Mouse (Mus musculus) midbrain, embryonic 11.5 days (tissue): ENCODE results near the gene Lrrc43. TPM values are rescaled to one million over a fixed set of nuclear protein-coding genes. Genes with fewer than 3 reads are reported as not detected.

Source experiments
- ATAC-seq: fragments of 200-750 bp; cut with Nextera tagmentation; 2 replicates; pipeline ENCODE4 v1.8.0; 2017; ENCODE audit warnings: moderate TSS enrichment, moderate library complexity; ENCODE audit not compliant: low FRiP score
- DNase-seq: peaks from one replicate; pipeline ENCODE4 v3.0.0; 2015; ENCODE audit warnings: low spot score; ENCODE audit errors: missing footprints
- H3K27ac ChIP-seq: fragments of 300-500 bp; sonication (generic); 2 replicates; pipeline ENCODE4 v1.5.1; 2014; ENCODE audit warnings: low read depth, low read length
- H3K27me3 ChIP-seq: fragments of 300-500 bp; sonication (generic); 2 replicates; pipeline ENCODE4 v1.6.1; 2014; ENCODE audit warnings: mild to moderate bottlenecking, low read length, moderate library complexity, mixed read lengths; ENCODE audit not compliant: control insufficient read depth, insufficient read depth
- H3K36me3 ChIP-seq: fragments of 300-500 bp; sonication (generic); 2 replicates; pipeline ENCODE4 v1.6.1; 2014; ENCODE audit warnings: mild to moderate bottlenecking, low read length, moderate library complexity, mixed read lengths; ENCODE audit not compliant: control insufficient read depth, insufficient read depth
- H3K4me1 ChIP-seq: fragments of 300-500 bp; sonication (generic); 2 replicates; pipeline ENCODE4 v1.6.1; 2014; ENCODE audit warnings: low read length; ENCODE audit not compliant: control insufficient read depth, insufficient read depth
- H3K4me2 ChIP-seq: fragments of 300-500 bp; sonication (generic); 2 replicates; pipeline ENCODE4 v1.6.1; 2014; ENCODE audit warnings: mild to moderate bottlenecking, moderate library complexity
- H3K4me3 ChIP-seq: fragments of 300-500 bp; sonication (generic); 2 replicates; pipeline ENCODE4 v1.5.1; 2014; ENCODE audit warnings: low read depth, low read length
- H3K9ac ChIP-seq: fragments of 300-500 bp; sonication (generic); 2 replicates; pipeline ENCODE4 v1.6.1; 2014; ENCODE audit warnings: low read length
- H3K9me3 ChIP-seq: fragments of 300-500 bp; sonication (generic); 2 replicates; pipeline ENCODE4 v1.6.1; 2016; ENCODE audit warnings: low read length; ENCODE audit not compliant: control insufficient read depth
- WGBS: fragments of 180-500 bp; shearing (Covaris S2); extraction: QIAGEN DNeasy Blood & Tissue Kit; methylation state at CpG from one replicate; pipeline ENCODE4 v1.1.7; 2014; 5-methylcytosine and 5-hydroxymethylcytosine counted together
- polyA plus RNA-seq: library from polyadenylated mRNA; unstranded; fragments of >200 nt; fragmentation: Nextera tagmentation; extraction: Ambion mirVana; gene quantifications from 2 replicates; pipeline ENCODE4 v1.2.1, GENCODE M21; 2014

Lrrc43 gene
- polyA plus RNA-seq, 1 experiment from 2014 or later = not detected

DNA sequence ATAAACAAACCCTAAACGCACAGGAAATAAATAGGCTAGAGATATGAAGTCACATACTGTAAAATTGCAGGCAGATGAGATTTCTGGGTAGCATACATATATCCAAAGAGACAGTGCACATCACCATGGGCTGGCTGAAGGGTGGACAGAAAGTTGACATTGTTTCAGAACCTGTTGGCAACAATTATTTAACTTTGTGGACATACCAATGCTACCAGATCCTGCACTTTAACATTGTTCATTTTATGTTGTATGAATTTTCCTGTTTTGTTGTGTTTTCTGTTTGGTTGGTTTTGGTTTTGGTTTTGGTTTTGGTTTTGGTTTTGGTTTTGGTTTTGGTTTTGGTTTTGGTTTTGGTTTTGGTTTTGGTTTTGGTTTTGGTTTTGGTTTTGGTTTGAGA is 24.5 kb upstream of the Lrrc43 start:
- Histone ChIP-seq H3K36me3 (no peaks in the 10 kb centered on the region), H3K9me3 (no peaks in the 10 kb centered on the region), H3K9ac (no peak overlapping the region), H3K4me3 (no peak overlapping the region), H3K27ac (no peak overlapping the region), H3K27me3 (no peaks in the 10 kb centered on the region), H3K4me2 (no peak overlapping the region), H3K4me1 (no peaks in the 10 kb centered on the region)
- ATAC-seq = no peak
- DNase-seq = peak; percentile 74
- WGBS = 89% methylated on average over 1 of the region's 1 CpGs

DNA sequence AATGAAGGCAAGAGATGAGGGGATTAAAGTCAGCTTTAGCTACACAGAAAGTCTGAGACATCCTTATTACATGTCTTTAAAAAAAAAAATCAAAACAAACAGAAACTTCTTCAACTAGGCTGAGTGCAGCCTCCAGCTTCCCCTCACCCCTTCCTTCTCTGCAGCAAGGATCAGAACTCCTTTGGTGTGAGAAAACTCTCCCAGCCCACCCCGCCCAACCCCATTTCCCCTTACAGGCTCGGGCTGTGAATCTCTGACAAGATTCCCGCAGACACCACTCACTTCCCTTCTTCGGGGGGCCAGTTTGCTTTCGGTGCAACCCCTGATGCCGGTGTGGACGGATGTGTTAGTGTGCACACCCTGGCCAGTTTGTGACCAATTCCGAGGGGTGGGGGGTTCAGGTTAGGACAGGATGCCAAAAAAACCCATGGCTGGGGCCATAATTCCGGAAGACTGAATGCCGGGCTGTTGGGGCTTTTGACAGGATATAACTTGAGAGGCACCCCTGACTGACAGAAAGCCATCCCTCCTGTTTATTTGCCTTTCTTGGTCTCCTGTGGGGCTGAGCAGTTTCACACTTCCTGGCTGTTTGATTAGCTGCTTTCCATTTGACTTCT is 18.2 kb upstream of the Lrrc43 start:
- peak; percentile 85 for DNase-seq
- 66% methylated on average over 10 of the region's 10 CpGs for WGBS
- no peak overlapping the region for H3K4me2 ChIP-seq
- H3K4me3 ChIP-seq = no peak overlapping the region
- no peaks in the 10 kb centered on the region for H3K9me3 ChIP-seq
- H3K4me1 ChIP-seq = no peaks in the 10 kb centered on the region
- ATAC-seq = no peak
- no peaks in the 10 kb centered on the region for H3K36me3 ChIP-seq
- H3K27ac ChIP-seq = no peak overlapping the region
- H3K27me3 ChIP-seq = no peaks in the 10 kb centered on the region
- H3K9ac ChIP-seq = no peak overlapping the region

DNA sequence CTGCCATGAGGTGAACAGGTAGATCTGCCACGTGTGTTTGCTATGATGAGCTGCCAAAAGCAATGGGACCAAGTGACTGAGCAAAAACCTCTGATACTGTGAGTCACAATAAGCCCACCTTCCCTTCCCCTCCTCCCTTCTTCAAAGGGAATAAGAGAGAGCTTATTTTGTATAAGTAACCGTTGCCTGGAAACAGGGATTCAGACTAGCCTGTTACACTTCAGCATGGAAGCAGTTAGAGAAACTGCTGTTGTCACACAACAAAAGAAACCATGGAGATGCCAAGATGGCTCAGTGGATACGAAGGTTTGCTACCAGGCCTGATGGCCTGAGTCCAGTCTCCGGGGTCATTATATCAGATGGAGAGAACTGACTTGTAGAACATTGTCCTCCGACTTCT is 15.3 kb upstream of the Lrrc43 start:
- DNase-seq (peak; percentile 6), ATAC-seq (no peak)
- no peak overlapping the region for H3K9ac ChIP-seq
- H3K9me3 ChIP-seq = no peaks in the 10 kb centered on the region
- H3K4me2 ChIP-seq = no peak overlapping the region
- WGBS = 72% methylated on average over 5 of the region's 5 CpGs
- H3K27me3 ChIP-seq = no peaks in the 10 kb centered on the region
- no peaks in the 10 kb centered on the region for H3K4me1 ChIP-seq
- H3K27ac ChIP-seq = no peak overlapping the region
- no peaks in the 10 kb centered on the region for H3K36me3 ChIP-seq
- no peak overlapping the region for H3K4me3 ChIP-seq

DNA sequence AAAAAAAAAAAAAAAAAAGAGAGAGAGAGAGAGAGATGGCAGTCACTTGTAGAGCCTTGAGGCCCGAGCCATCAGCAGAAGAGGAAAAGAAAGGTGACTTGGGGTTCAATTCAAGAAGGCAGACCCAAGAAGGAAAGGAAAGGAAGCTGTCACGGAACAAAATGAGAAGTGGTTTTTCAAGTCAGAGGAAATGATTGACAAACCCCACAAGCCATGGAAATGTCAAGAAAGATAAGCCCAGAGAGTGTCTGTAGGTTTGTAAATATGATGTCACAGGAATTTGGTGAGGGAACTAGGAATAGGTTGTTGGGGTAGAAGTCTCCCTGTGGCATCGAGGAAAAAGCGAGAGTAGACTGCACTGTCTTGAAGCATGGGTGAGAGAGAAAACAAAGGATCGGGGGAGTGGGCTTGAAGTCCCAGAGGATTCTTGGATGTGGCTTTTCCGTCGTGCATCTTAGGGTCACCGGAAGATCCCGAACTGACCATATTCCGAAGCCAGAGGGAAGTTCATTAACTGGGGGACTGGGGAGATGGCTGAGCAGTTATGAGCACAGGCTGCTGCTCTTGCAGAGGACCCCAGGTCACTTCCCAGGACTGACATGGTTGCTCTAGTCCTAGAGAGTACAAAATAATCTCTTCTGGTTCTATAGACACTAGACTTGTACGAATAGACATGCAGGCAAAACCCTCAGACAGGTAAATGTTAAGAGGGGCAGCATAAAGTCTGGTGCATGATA is 1.3 kb upstream of the Lrrc43 start:
- no peaks in the 10 kb centered on the region for H3K9me3 ChIP-seq
- H3K27ac ChIP-seq = no peak overlapping the region
- H3K36me3 ChIP-seq = no peaks in the 10 kb centered on the region
- H3K27me3 ChIP-seq = no peaks in the 10 kb centered on the region
- no peak overlapping the region for H3K4me2 ChIP-seq
- ATAC-seq = no peak
- DNase-seq = peak; percentile 68
- H3K9ac ChIP-seq = no peak overlapping the region
- WGBS = 83% methylated on average over 11 of the region's 11 CpGs
- no peaks in the 10 kb centered on the region for H3K4me1 ChIP-seq
- H3K4me3 ChIP-seq = no peak overlapping the region

DNA sequence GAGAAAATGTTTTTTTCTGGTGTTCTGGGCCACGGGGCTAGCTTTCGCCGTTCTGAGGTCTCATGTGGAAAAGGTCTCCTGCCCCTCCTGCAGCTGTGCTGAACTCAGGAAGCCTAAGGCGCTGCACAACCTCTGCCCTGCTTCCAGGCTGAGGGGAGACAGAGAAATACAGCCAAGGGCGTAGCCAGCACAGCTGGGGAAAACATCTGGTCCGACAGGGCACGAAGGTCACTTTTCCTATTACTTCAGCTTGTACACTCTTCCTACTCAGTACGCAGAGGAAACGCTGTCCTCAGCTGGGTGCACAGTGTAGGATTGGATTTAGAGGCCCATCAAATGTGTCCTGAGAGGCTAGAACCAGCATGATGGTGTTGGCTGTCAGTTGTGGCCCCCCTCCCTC is 830 bp downstream of the Lrrc43 start:
- no peaks in the 10 kb centered on the region for H3K9me3 ChIP-seq
- ATAC-seq = no peak
- no peaks in the 10 kb centered on the region for H3K36me3 ChIP-seq
- no peaks in the 10 kb centered on the region for H3K27me3 ChIP-seq
- no peak overlapping the region for H3K27ac ChIP-seq
- H3K4me1 ChIP-seq = no peaks in the 10 kb centered on the region
- no peak overlapping the region for H3K4me3 ChIP-seq
- H3K9ac ChIP-seq = no peak overlapping the region
- peak; percentile 83 for DNase-seq
- WGBS = 63% methylated on average over 9 of the region's 9 CpGs
- no peak overlapping the region for H3K4me2 ChIP-seq

DNA sequence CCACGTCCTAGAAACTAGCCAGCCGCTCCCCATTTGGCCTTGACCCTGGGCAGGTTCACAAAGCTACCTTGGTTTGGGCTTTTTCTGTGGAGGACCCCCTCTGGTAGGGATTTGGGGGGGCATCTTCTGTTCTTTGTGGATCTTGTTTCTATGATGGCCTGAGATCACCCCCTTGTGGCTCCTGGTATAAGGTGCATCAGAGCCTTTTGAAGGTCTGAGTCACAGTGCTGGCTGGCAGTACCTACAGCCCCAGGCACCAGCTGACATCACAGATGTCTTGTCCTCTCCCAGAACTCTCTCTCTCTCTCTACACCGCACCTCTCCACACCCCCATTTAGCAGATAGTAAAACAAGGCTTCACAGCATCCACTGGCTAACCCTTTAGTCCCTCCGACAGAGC is 10.6 kb downstream of the Lrrc43 start:
- H3K4me2 ChIP-seq = no peak overlapping the region
- ATAC-seq = no peak
- H3K4me1 ChIP-seq = peaks cover 3% of the 10 kb centered on the region; the same call in 1 of the 2 replicates
- WGBS = 40% methylated on average over 4 of the region's 4 CpGs
- H3K4me3 ChIP-seq = no peak overlapping the region
- peaks cover 3% of the 10 kb centered on the region; the same call in 1 of the 2 replicates for H3K27me3 ChIP-seq
- H3K9me3 ChIP-seq = no peaks in the 10 kb centered on the region
- no peak overlapping the region for H3K9ac ChIP-seq
- H3K36me3 ChIP-seq = no peaks in the 10 kb centered on the region
- peak; percentile 88 for DNase-seq
- no peak overlapping the region for H3K27ac ChIP-seq

DNA sequence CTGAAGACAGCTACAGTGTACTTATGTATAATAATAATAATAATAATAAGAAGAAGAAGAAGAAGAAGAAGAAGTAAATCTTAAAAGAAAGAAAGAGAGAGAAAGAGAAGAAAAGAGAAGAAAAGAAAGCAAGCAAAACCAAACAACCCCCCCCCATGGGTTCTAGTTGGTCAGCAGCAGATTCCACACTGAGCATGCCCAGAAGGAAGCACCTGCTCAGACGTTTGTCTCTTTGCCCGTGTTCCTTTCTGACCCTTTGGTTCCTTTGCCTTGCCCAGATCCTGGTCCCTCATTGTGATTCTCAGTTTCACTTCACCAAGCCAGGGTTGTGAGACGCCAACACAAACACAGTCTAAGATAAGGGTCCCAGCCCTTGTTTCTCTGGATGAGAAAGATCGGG is 12.9 kb downstream of the Lrrc43 start:
- Histone ChIP-seq H3K27me3 (peaks cover 3% of the 10 kb centered on the region; the same call in 1 of the 2 replicates), H3K36me3 (no peaks in the 10 kb centered on the region), H3K4me2 (no peak overlapping the region), H3K27ac (no peak overlapping the region), H3K4me1 (peaks cover 3% of the 10 kb centered on the region; the same call in 1 of the 2 replicates), H3K9me3 (no peaks in the 10 kb centered on the region), H3K9ac (no peak overlapping the region), H3K4me3 (no peak overlapping the region)
- ATAC-seq (no peak), DNase-seq (peak; percentile 37)
- WGBS = 88% methylated on average over 4 of the region's 4 CpGs

DNA sequence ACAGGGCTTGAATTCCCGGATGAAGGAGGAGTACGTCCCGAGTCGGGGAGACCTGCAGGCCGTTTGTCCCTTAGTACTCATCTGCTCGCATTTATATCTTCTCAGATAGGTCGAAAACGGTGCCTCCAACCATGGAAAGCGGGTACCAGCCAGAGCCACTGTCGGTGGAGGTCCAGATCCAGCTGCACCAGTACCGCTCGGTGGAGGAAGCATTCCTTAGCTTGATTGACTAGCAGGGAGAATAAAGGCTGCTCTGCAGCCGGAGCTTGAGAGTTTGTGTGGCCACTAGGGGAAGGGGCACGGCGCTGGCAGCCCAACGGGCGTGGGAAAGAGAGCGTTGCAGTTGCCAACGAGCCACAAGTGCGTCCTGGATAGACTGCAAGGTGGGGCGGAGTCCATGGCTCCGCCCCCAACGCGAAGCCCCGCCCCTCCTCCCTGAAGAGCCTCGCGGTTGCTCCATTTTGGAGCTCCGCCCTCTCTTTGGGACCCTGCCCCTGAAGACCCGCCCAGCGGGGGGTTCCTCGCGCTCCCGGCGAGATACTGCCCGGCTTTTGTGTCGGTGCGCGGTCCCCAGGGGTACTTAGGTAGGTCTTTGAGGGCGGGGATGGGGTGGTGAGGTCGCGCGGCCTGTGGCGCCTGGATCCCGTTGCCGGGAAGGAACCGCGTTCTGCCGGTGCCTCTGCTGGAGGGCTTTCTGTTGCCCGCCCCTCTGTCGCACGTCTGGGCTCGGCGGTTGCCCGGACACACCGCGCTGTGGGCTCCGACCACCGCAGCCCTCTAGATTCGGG is 19.0 kb downstream of the Lrrc43 start:
- H3K9ac ChIP-seq = peak overlapping the region; percentile 67
- ATAC-seq (peak; percentile 93), DNase-seq (peak; percentile 100)
- no peaks in the 10 kb centered on the region for H3K9me3 ChIP-seq
- peaks cover 5% of the 10 kb centered on the region for H3K4me1 ChIP-seq
- peak overlapping the region; percentile 60 for H3K4me3 ChIP-seq
- peak overlapping the region; percentile 80 for H3K4me2 ChIP-seq
- WGBS = 1% methylated on average over 57 of the region's 59 CpGs
- peaks cover 3% of the 10 kb centered on the region; the same call in 1 of the 2 replicates for H3K27me3 ChIP-seq
- H3K27ac ChIP-seq = no peak overlapping the region
- H3K36me3 ChIP-seq = no peaks in the 10 kb centered on the region

DNA sequence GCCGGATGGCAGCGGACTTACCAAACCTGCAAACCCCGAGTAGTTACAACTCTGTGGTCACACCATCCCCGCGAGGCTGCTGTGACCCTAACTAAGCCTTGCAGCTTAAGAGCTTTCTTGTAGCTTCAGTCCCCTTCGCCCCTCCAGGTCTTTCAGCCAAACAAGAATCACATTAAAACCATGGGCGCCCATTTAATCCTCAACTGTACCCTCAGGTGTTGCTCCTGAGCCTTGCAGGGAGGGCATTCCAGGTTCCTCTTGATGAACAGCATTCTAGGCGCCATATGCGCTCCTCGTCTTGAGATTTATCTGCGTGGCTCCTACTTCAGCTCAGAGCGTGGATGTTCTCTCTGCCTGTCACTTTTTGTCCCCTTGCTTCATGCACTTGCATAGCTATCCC is 19.8 kb downstream of the Lrrc43 start:
- DNase-seq = peak; percentile 93
- no peak for ATAC-seq
- Histone ChIP-seq H3K27ac (no peak overlapping the region), H3K27me3 (peaks cover 3% of the 10 kb centered on the region; the same call in 1 of the 2 replicates), H3K9me3 (no peaks in the 10 kb centered on the region), H3K4me2 (peak overlapping the region; percentile 80), H3K36me3 (no peaks in the 10 kb centered on the region), H3K9ac (peak overlapping the region; percentile 67), H3K4me3 (peak overlapping the region; percentile 60), H3K4me1 (peaks cover 5% of the 10 kb centered on the region)
- 7% methylated on average over 12 of the region's 12 CpGs for WGBS
